ENCODE assay signal across 12 mouse cellular contexts in the genomic region with DNA sequence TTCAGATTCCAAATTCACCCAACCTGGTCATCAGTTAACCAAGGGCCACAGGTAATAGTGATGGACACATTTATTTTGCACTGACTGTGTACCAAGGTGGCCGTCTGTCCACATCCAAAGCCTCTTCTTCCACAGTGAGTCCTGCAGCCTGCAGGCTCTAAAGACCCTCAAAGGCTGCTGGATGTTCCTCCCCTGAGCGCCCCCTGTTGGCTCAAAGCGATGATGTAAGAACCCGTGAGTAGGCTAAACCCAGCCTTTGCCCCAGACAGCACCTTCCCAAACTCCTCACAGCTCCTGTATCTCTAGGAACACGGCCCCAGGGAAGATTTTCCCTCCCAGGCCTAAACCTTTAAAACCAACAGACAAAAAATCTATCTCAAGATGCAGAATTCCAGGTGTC. TPM values are rescaled to one million over a fixed set of nuclear protein-coding genes. Genes with fewer than 3 reads are reported as not detected.
DNase-seq lines count a peak whose midpoint lies in the region; ATAC-seq and TF ChIP-seq lines count a peak whose summit lies in the region.
"Had no signal": no experiment of that assay in that cellular context is flagged by ENCODE, and none has a peak within 500 bp of the region (broad histone marks: within the 10 kb centered on the region; RNA-seq: fewer than 3 reads in every experiment).

No protein-coding gene starts in this region.

- H3K9me3 ChIP-seq in hindbrain, postnatal 0 days (ENCODE audit: low read length), result no peaks in the 10 kb centered on the region
- no peaks in the 10 kb centered on the region for H3K9me3 ChIP-seq in hindbrain, embryonic 12.5 days (replicated peaks)
- no peaks in the 10 kb centered on the region for H3K9me3 ChIP-seq in limb, embryonic 11.5 days (ENCODE audit: control insufficient read depth, low read length)
- H3K9me3 ChIP-seq: limb, embryonic 13.5 days had no signal

- H3K4me2 ChIP-seq in hindbrain, postnatal 0 days (ENCODE audit: low read depth, low read length), result no peak overlapping the region
- H3K4me2 ChIP-seq in hindbrain, embryonic 12.5 days (replicated peaks), result no peak overlapping the region
- no peak overlapping the region for H3K4me2 ChIP-seq in limb, embryonic 11.5 days (ENCODE audit: low read depth, severe bottlenecking)
- H3K4me2 ChIP-seq: limb, embryonic 13.5 days had no signal

- no peak for ATAC-seq in hindbrain, postnatal 0 days
- ATAC-seq in hindbrain, embryonic 12.5 days (ENCODE audit: low FRiP score), result no peak
- ATAC-seq in limb, embryonic 11.5 days (ENCODE audit: insufficient number of reproducible peaks, low FRiP score, low TSS enrichment, low read depth), result no peak
- no peak for ATAC-seq in inflammation-experienced regulatory T-cells, adult 6 months

- no peaks in the 10 kb centered on the region for H3K4me1 ChIP-seq in hindbrain, postnatal 0 days (ENCODE audit: insufficient read depth, low read length)
- no peaks in the 10 kb centered on the region for H3K4me1 ChIP-seq in hindbrain, embryonic 12.5 days
- no peaks in the 10 kb centered on the region for H3K4me1 ChIP-seq in limb, embryonic 11.5 days (ENCODE audit: control insufficient read depth, insufficient read depth, low read length)
- H3K4me1 ChIP-seq: limb, embryonic 13.5 days had no signal

- TF ChIP-seq CTCF in hindbrain, postnatal 0 days (IDR thresholded peaks at IDR 0.05; ENCODE audit: low read depth), result peak; percentile 25; the same call in 1 of the 2 replicates

- DNase-seq in hindbrain, postnatal 0 days (ENCODE audit: low spot score), result no peak
- DNase-seq in 416B (ENCODE audit: low read depth) (peak; percentile 45), NIH3T3 (ENCODE audit: low read depth) (peak; percentile 20), adipocyte (ENCODE audit: low spot score) (no peak)
- peak; percentile 65 for DNase-seq in limb, embryonic 11.5 days (ENCODE audit: low spot score)
- no peak for DNase-seq in T-cell, adult 2 months (ENCODE audit: low spot score)

- H3K9ac ChIP-seq in hindbrain, postnatal 0 days (replicated peaks; ENCODE audit: low read length), result no peak overlapping the region
- no peak overlapping the region for H3K9ac ChIP-seq in hindbrain, embryonic 12.5 days
- H3K9ac ChIP-seq in limb, embryonic 11.5 days (ENCODE audit: low read length), result no peak overlapping the region
- H3K9ac ChIP-seq: limb, embryonic 13.5 days had no signal

- no peak overlapping the region for H3K4me3 ChIP-seq in hindbrain, postnatal 0 days (ENCODE audit: low read length)
- H3K4me3 ChIP-seq in hindbrain, embryonic 12.5 days, result no peak overlapping the region
- H3K4me3 ChIP-seq in limb, embryonic 11.5 days (ENCODE audit: low read depth, low read length), result no peak overlapping the region
- H3K4me3 ChIP-seq: limb, embryonic 13.5 days had no signal

- no peaks in the 10 kb centered on the region for H3K36me3 ChIP-seq in hindbrain, postnatal 0 days (ENCODE audit: insufficient read depth, low read length)
- H3K36me3 ChIP-seq in hindbrain, embryonic 12.5 days, result no peaks in the 10 kb centered on the region
- H3K36me3 ChIP-seq in limb, embryonic 11.5 days (ENCODE audit: control insufficient read depth, insufficient read depth, low read length), result no peaks in the 10 kb centered on the region
- H3K36me3 ChIP-seq: limb, embryonic 13.5 days had no signal

- H3K27ac ChIP-seq in hindbrain, postnatal 0 days, result no peak overlapping the region
- no peak overlapping the region for H3K27ac ChIP-seq in hindbrain, embryonic 12.5 days
- H3K27ac ChIP-seq in limb, embryonic 11.5 days (replicated peaks; ENCODE audit: low read depth, low read length), result no peak overlapping the region
- H3K27ac ChIP-seq: limb, embryonic 13.5 days had no signal

- WGBS in hindbrain, postnatal 0 days, result 28% methylated on average over 5 of the region's 5 CpGs
- WGBS in hindbrain, embryonic 12.5 days, result 26% methylated on average over 5 of the region's 5 CpGs
- 25% methylated on average over 5 of the region's 5 CpGs for WGBS in limb, embryonic 11.5 days

- H3K27me3 ChIP-seq in hindbrain, postnatal 0 days (ENCODE audit: insufficient read depth, low read length), result no peaks in the 10 kb centered on the region
- no peaks in the 10 kb centered on the region for H3K27me3 ChIP-seq in hindbrain, embryonic 12.5 days
- no peaks in the 10 kb centered on the region for H3K27me3 ChIP-seq in limb, embryonic 11.5 days (ENCODE audit: control insufficient read depth, insufficient read depth, low read length)
- H3K27me3 ChIP-seq: limb, embryonic 13.5 days had no signal

RNA-seq across cellular contexts. Expression of gene Prr29, which starts 5.9 kb away (rescaled TPM):
- not detected in 2 replicates for total RNA-seq in hindbrain, postnatal 0 days (2014; rRNA removed)
- polyA plus RNA-seq in hindbrain, postnatal 0 days (2015; fragmentation: Nextera tagmentation; extraction: Ambion mirVana), result not detected in 2 replicates
- not detected in 2 replicates for polyA plus RNA-seq in hindbrain, embryonic 12.5 days (2016; fragmentation: Nextera tagmentation; extraction: Ambion mirVana)
- polyA plus RNA-seq in limb, embryonic 11.5 days (2014; fragmentation: Nextera tagmentation; extraction: Ambion mirVana), result not detected in 2 replicates
- polyA plus RNA-seq in inflammation-experienced regulatory T-cells, adult 6 months (2017; shearing (Covaris generic)), result 1 to 10 TPM in 2 of 3 experiments, under 1 TPM in 1; 0.87 to 2.5 (median 2.3) TPM
- total RNA-seq: adrenal gland, adult 18-20 months had no signal

RNA-seq across cellular contexts. Expression of gene Scn4a, which starts 6.3 kb away (rescaled TPM):
- under 0.01 and 0.22 TPM in 2 replicates for total RNA-seq in hindbrain, postnatal 0 days (2014; rRNA removed)
- polyA plus RNA-seq in hindbrain, postnatal 0 days (2015; fragmentation: Nextera tagmentation; extraction: Ambion mirVana), result 0.04 TPM in 1 of 2 replicates, not detected in the other
- polyA plus RNA-seq in hindbrain, embryonic 12.5 days (2016; fragmentation: Nextera tagmentation; extraction: Ambion mirVana), result 0.04 TPM in 1 of 2 replicates, not detected in the other
- polyA plus RNA-seq in limb, embryonic 11.5 days (2014; fragmentation: Nextera tagmentation; extraction: Ambion mirVana), result 0.13 and 0.23 TPM in 2 replicates
- under 1 TPM in 1 of 3 experiments, not detected in 2; 0.08 TPM for polyA plus RNA-seq in inflammation-experienced regulatory T-cells, adult 6 months (2017; shearing (Covaris generic))

RNA-seq across cellular contexts. Expression of gene Icam2, which starts 28.5 kb away (rescaled TPM):
- total RNA-seq in hindbrain, postnatal 0 days (2014; rRNA removed), result 3.8 and 11.4 TPM in 2 replicates
- polyA plus RNA-seq in hindbrain, postnatal 0 days (2015; fragmentation: Nextera tagmentation; extraction: Ambion mirVana), result 8.4 TPM in 2 replicates
- polyA plus RNA-seq in hindbrain, embryonic 12.5 days (2016; fragmentation: Nextera tagmentation; extraction: Ambion mirVana), result 11.8 and 14.2 TPM in 2 replicates
- 24.5 and 26.8 TPM in 2 replicates for polyA plus RNA-seq in limb, embryonic 11.5 days (2014; fragmentation: Nextera tagmentation; extraction: Ambion mirVana)
- 100 to 1,000 TPM in 2 of 3 experiments, 10 to 100 TPM in 1; 91.8 to 131 (median 125) TPM for polyA plus RNA-seq in inflammation-experienced regulatory T-cells, adult 6 months (2017; shearing (Covaris generic))

RNA-seq across cellular contexts. Expression of gene Cd79b, which starts 44.8 kb away (rescaled TPM):
- total RNA-seq in hindbrain, postnatal 0 days (2014; rRNA removed), result 0.25 and 0.63 TPM in 2 replicates
- 1.3 and 1.7 TPM in 2 replicates for polyA plus RNA-seq in hindbrain, postnatal 0 days (2015; fragmentation: Nextera tagmentation; extraction: Ambion mirVana)
- polyA plus RNA-seq in hindbrain, embryonic 12.5 days (2016; fragmentation: Nextera tagmentation; extraction: Ambion mirVana), result 0.94 and 1.2 TPM in 2 replicates
- 2.1 and 2.3 TPM in 2 replicates for polyA plus RNA-seq in limb, embryonic 11.5 days (2014; fragmentation: Nextera tagmentation; extraction: Ambion mirVana)
- polyA plus RNA-seq in inflammation-experienced regulatory T-cells, adult 6 months (2017; shearing (Covaris generic)), result 10 to 100 TPM; 29.4 to 76.0 (median 49.1) TPM

RNA-seq across cellular contexts. Expression of gene Gh, which starts 57.7 kb away (rescaled TPM):
- not detected in 2 replicates for total RNA-seq in hindbrain, postnatal 0 days (2014; rRNA removed)
- polyA plus RNA-seq in hindbrain, postnatal 0 days (2015; fragmentation: Nextera tagmentation; extraction: Ambion mirVana), result not detected in 2 replicates
- not detected in 2 replicates for polyA plus RNA-seq in hindbrain, embryonic 12.5 days (2016; fragmentation: Nextera tagmentation; extraction: Ambion mirVana)
- not detected in 2 replicates for polyA plus RNA-seq in limb, embryonic 11.5 days (2014; fragmentation: Nextera tagmentation; extraction: Ambion mirVana)
- polyA plus RNA-seq in inflammation-experienced regulatory T-cells, adult 6 months (2017; shearing (Covaris generic)), result not detected
- total RNA-seq: adrenal gland, adult 18-20 months; heart, postnatal 25 days had no signal
- polyA plus RNA-seq: embryonic facial prominence, embryonic 14.5 days; limb, embryonic 13.5 days had no signal

Comparison
In these comparisons a context has a peak if more than half of its experiments do, and no peak if none do; other contexts are left out.
1. DNase-seq: peak in 416B (single experiment), NIH3T3 (single experiment) and limb, embryonic 11.5 days (single experiment); none in hindbrain, postnatal 0 days (single experiment), adipocyte (single experiment) and T-cell, adult 2 months (single experiment).